Mouse (Mus musculus): ENCODE results near the gene Kif5a.

- TF ChIP-seq CTCF (IDR thresholded peaks at IDR 0.05; ENCODE audit: low read depth) (no peak), EP300 (IDR thresholded peaks at IDR 0.05; ENCODE audit: low read depth) (no peak)
These were observed 31.9 kb upstream of the Kif5a start for GRCm38 (mm10) chr10:127294895-127295510.

All from liver, postnatal 0 days (tissue).